Comparison of ENCODE assay signal across 23 mouse cellular contexts in the genomic region with DNA sequence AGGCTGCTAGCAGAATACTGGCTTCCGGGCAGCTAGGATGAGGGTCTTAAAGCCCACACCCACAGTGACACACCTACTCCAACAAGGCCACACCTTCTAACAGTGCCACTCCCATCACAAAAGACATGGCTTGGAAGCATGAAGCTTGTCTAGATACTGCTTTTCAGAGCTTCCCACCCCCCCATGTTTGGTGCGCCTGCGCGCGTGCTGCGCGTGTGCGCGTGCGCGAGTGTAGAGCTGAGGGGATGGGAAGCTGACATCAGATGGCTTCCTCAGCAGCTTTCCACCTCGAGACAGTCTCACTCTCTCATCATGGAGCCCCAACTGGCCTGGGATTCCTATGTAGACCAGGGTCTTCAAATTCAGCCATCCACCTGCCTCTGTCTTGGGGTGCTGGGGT. TPM values are rescaled to one million over a fixed set of nuclear protein-coding genes. Genes with fewer than 3 reads are reported as not detected.
"Had no signal": no experiment of that assay in that cellular context is flagged by ENCODE, and none has a peak within 500 bp of the region (broad histone marks: within the 10 kb centered on the region; RNA-seq: fewer than 3 reads in every experiment).

No protein-coding gene starts in this region.

- H3K27ac ChIP-seq: lung, embryonic 15.5 days; macrophage; midbrain, embryonic 13.5 days; midbrain, embryonic 15.5 days; neural tube, embryonic 12.5 days; stomach, embryonic 15.5 days; stomach, postnatal 0 days had no signal

- H3K27me3 ChIP-seq: lung, embryonic 15.5 days; megakaryocyte, embryonic 14.5 days; midbrain, embryonic 13.5 days; midbrain, embryonic 15.5 days; neural tube, embryonic 12.5 days; stomach, embryonic 15.5 days had no signal

- H3K4me1 ChIP-seq: lung, embryonic 15.5 days; megakaryocyte, embryonic 14.5 days; midbrain, embryonic 13.5 days; midbrain, embryonic 15.5 days; neural tube, embryonic 12.5 days; stomach, embryonic 15.5 days had no signal

- H3K9ac ChIP-seq: liver, postnatal 0 days; lung, embryonic 15.5 days; midbrain, embryonic 13.5 days; midbrain, embryonic 15.5 days; neural tube, embryonic 12.5 days; stomach, embryonic 15.5 days had no signal

- H3K9me3 ChIP-seq: lung, embryonic 15.5 days; midbrain, embryonic 13.5 days; midbrain, embryonic 15.5 days; neural tube, embryonic 12.5 days; stomach, embryonic 15.5 days had no signal

- ATAC-seq: liver, postnatal 0 days; lung, postnatal 0 days; midbrain, embryonic 13.5 days; midbrain, embryonic 15.5 days had no signal

- DNase-seq: liver, postnatal 0 days; lung, adult 2 months; lung, postnatal 14 days; lung, postnatal 36 days; right cerebral cortex, postnatal 14 days; thymus, adult 18-20 months; thymus, postnatal 14 days; thymus, postnatal 36 days had no signal

- H3K4me3 ChIP-seq: lung, embryonic 15.5 days; megakaryocyte, embryonic 14.5 days; midbrain, embryonic 13.5 days; midbrain, embryonic 15.5 days; neural tube, embryonic 12.5 days; stomach, embryonic 15.5 days had no signal

- H3K4me2 ChIP-seq: lung, embryonic 15.5 days; midbrain, embryonic 11.5 days; midbrain, embryonic 13.5 days; midbrain, embryonic 15.5 days; neural tube, embryonic 12.5 days; stomach, embryonic 15.5 days had no signal

RNA-seq across cellular contexts. Expression of a gene that starts 55.9 kb away (rescaled TPM):
- total RNA-seq: megakaryocyte progenitor cell, adult 5-6 weeks; midbrain, postnatal 0 days; monocyte, adult 5-6 weeks; neutrophil, adult 5-6 weeks had no signal
- polyA plus RNA-seq: liver, postnatal 0 days; lung, adult 2 months; macrophage; spleen, adult 2 months had no signal

RNA-seq across cellular contexts. Expression of a gene that starts 56.0 kb away (rescaled TPM):
- total RNA-seq: monocyte, adult 5-6 weeks had no signal
